Mouse (Mus musculus): ENCODE results near the gene Dis3l. TPM values are rescaled to one million over a fixed set of nuclear protein-coding genes. Genes with fewer than 3 reads are reported as not detected.

Dis3l gene
- 0.39 and 0.47 TPM in 2 replicates for polyA plus RNA-seq (2012)

GRCm38 (mm10) chr9:64341254-64341566 lies at the start of gene Dis3l:
Gene Dis3l, minus strand, starts transcription at chr9:64341288.
- peaks cover 32% of the 10 kb centered on the region for H3K4me1 ChIP-seq (ENCODE audit: control insufficient read depth)
- no peaks in the 10 kb centered on the region for H3K9me3 ChIP-seq (ENCODE audit: control insufficient read depth, low read length)
- peak within 1 kb of the TSS; percentile 93 for H3K4me3 ChIP-seq (replicated peaks)
- no peak for TF ChIP-seq GATA1 (IDR thresholded peaks at IDR 0.05; ENCODE audit: low read length)
- TF ChIP-seq TAL1 (IDR thresholded peaks at IDR 0.05; ENCODE audit: low read length) = no peak
- H3K27me3 ChIP-seq (ENCODE audit: control insufficient read depth) = no peaks in the 10 kb centered on the region
- peaks cover 13% of the 10 kb centered on the region for H3K36me3 ChIP-seq (ENCODE audit: control insufficient read depth)

- Histone ChIP-seq H3K4me3 (replicated peaks) (no peak overlapping the region), H3K27me3 (ENCODE audit: control insufficient read depth) (peaks cover 57% of the 10 kb centered on the region), H3K36me3 (ENCODE audit: control insufficient read depth) (no peaks in the 10 kb centered on the region)
Measured at GRCm38 (mm10) chr9:64389576-64390292, 48.6 kb upstream of the Dis3l start.

DNA sequence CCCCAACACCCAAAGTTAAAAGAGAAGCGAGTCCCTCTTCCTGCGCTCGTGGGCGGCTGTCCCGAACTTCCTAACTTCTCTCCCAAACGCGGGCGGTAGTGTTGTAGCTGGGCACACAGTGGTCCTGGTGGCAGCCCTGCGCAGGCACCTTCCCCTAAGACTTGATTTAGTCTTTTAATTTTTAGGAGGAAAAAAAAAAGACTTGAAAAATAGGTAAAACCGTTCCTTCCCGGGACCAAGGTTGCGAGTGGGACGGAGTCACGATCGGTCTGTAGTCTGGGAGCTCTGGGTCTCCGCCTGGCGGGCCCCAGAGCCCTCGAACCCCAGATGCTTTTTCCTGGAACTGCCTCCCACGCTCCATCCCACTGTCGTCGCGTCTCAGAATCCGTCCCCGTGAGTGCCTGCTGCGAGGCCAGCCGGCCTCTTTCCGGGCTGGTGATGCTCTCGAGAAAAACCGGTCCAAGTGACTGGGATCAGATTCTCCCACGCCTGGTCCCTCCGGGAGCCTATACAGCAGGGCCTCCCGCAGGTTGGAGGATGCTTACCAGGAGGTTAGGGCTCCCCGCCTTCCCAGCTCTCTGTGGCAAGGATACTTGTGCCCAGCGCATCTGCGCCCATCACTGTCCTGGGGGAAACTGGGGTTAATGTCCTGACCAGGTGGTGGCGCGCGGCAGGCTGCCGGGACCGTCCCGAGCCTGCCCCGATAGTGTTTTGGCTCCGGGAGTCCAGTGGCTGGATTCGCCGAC lies 45.6 kb upstream of the Dis3l start:
- Histone ChIP-seq H3K4me1 (ENCODE audit: control insufficient read depth) (no peaks in the 10 kb centered on the region), H3K9me3 (ENCODE audit: control insufficient read depth, low read length) (no peaks in the 10 kb centered on the region; the same call in 1 of the 2 replicates), H3K27me3 (ENCODE audit: control insufficient read depth) (peaks cover 82% of the 10 kb centered on the region), H3K36me3 (ENCODE audit: control insufficient read depth) (no peaks in the 10 kb centered on the region), H3K4me3 (replicated peaks) (no peak overlapping the region)
- TF ChIP-seq TAL1 (IDR thresholded peaks at IDR 0.05; ENCODE audit: low read length) = no peak
- TF ChIP-seq GATA1 (IDR thresholded peaks at IDR 0.05; ENCODE audit: low read length) = no peak

More at GRCm38 (mm10) chr9:64389576-64390292, 48.6 kb upstream of the Dis3l start:
- TF ChIP-seq GATA1 (IDR thresholded peaks at IDR 0.05; ENCODE audit: low read length) = no peak
- TF ChIP-seq TAL1 (IDR thresholded peaks at IDR 0.05; ENCODE audit: low read length) = no peak
- Histone ChIP-seq H3K9me3 (ENCODE audit: control insufficient read depth, low read length) (no peaks in the 10 kb centered on the region; the same call in 1 of the 2 replicates), H3K4me1 (ENCODE audit: control insufficient read depth) (no peaks in the 10 kb centered on the region)

- no peak for TF ChIP-seq GATA1 (IDR thresholded peaks at IDR 0.05; ENCODE audit: low read length)
- no peak for TF ChIP-seq TAL1 (IDR thresholded peaks at IDR 0.05; ENCODE audit: low read length)
- Histone ChIP-seq H3K27me3 (ENCODE audit: control insufficient read depth) (peaks cover 80% of the 10 kb centered on the region), H3K4me1 (ENCODE audit: control insufficient read depth) (no peaks in the 10 kb centered on the region), H3K4me3 (replicated peaks) (no peak within 1 kb of the TSS), H3K9me3 (ENCODE audit: control insufficient read depth, low read length) (no peaks in the 10 kb centered on the region; the same call in 1 of the 2 replicates), H3K36me3 (ENCODE audit: control insufficient read depth) (no peaks in the 10 kb centered on the region)
Measured at GRCm38 (mm10) chr9:64385511-64386465, 44.7 kb upstream of the Dis3l start, which contains the start of gene Megf11. Gene Megf11, plus strand, starts transcription at chr9:64385626.

GRCm38 (mm10) chr9:64383021-64383788 lies 42.1 kb upstream of the Dis3l start:
- no peaks in the 10 kb centered on the region for H3K4me1 ChIP-seq (ENCODE audit: control insufficient read depth)
- TF ChIP-seq GATA1 (IDR thresholded peaks at IDR 0.05; ENCODE audit: low read length) (no peak), TAL1 (IDR thresholded peaks at IDR 0.05; ENCODE audit: low read length) (no peak)
- H3K36me3 ChIP-seq (ENCODE audit: control insufficient read depth) = no peaks in the 10 kb centered on the region
- H3K4me3 ChIP-seq (replicated peaks) = no peak overlapping the region
- peaks cover 59% of the 10 kb centered on the region for H3K27me3 ChIP-seq (ENCODE audit: control insufficient read depth)
- no peaks in the 10 kb centered on the region; the same call in 1 of the 2 replicates for H3K9me3 ChIP-seq (ENCODE audit: control insufficient read depth, low read length)

DNA sequence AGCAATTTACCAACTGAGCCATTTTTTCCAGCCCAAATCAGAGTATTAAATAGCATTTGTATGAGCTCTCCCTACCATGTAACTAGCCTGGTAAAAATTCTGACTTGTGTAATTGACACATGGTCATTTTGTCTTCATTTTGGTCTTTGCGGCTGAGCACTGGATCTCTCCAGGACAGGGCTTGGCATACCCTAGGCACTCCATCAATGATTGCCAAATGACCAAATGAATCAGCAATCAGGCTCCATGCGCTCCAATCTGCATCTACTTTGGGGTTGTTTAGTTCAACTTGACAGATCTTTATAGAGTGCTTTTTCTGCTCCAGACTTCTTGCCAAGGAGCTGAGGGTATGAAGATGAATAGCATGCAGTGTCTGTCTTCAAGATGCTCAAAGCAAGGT lies 35.3 kb upstream of the Dis3l start:
- H3K27me3 ChIP-seq (ENCODE audit: control insufficient read depth) = peaks cover 5% of the 10 kb centered on the region; the same call in 1 of the 2 replicates
- H3K9me3 ChIP-seq (ENCODE audit: control insufficient read depth, low read length) = peaks cover 2% of the 10 kb centered on the region; the same call in 1 of the 2 replicates
- TF ChIP-seq GATA1 (IDR thresholded peaks at IDR 0.05; ENCODE audit: low read length) = no peak
- no peak for TF ChIP-seq TAL1 (IDR thresholded peaks at IDR 0.05; ENCODE audit: low read length)
- no peaks in the 10 kb centered on the region for H3K4me1 ChIP-seq (ENCODE audit: control insufficient read depth)
- no peak overlapping the region for H3K4me3 ChIP-seq (replicated peaks)
- no peaks in the 10 kb centered on the region for H3K36me3 ChIP-seq (ENCODE audit: control insufficient read depth)

GRCm38 (mm10) chr9:64371305-64371819 lies 30.3 kb upstream of the Dis3l start:
- Histone ChIP-seq H3K4me3 (replicated peaks) (no peak overlapping the region), H3K27me3 (ENCODE audit: control insufficient read depth) (peaks cover 7% of the 10 kb centered on the region), H3K4me1 (ENCODE audit: control insufficient read depth) (no peaks in the 10 kb centered on the region), H3K36me3 (ENCODE audit: control insufficient read depth) (no peaks in the 10 kb centered on the region), H3K9me3 (ENCODE audit: control insufficient read depth, low read length) (peaks cover 2% of the 10 kb centered on the region; the same call in 1 of the 2 replicates)
- TF ChIP-seq GATA1 (IDR thresholded peaks at IDR 0.05; ENCODE audit: low read length) (no peak), TAL1 (IDR thresholded peaks at IDR 0.05; ENCODE audit: low read length) (no peak)

DNA sequence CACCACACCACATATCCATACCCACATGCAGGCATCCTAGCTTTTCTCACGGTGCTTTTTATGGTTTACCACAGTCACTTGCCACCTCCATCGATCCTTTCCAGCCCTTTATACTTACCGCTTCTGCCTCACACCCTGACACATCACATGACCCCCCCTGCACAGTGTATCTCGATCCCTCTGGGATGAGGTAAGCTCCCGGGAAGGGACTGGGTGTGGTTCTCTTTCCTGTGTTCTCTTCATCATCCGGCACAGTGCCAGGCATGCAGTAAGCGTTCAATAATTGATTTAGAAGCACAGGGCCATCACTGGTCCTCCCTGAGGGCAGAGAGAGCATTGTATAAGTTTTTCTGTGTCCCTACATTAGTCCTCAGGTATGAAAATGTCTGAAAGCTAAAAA lies 28.8 kb upstream of the Dis3l start:
- TF ChIP-seq GATA1 (IDR thresholded peaks at IDR 0.05; ENCODE audit: low read length) = no peak
- TF ChIP-seq TAL1 (IDR thresholded peaks at IDR 0.05; ENCODE audit: low read length) = no peak
- Histone ChIP-seq H3K9me3 (ENCODE audit: control insufficient read depth, low read length) (peaks cover 2% of the 10 kb centered on the region; the same call in 1 of the 2 replicates), H3K27me3 (ENCODE audit: control insufficient read depth) (peaks cover 7% of the 10 kb centered on the region), H3K4me1 (ENCODE audit: control insufficient read depth) (no peaks in the 10 kb centered on the region), H3K36me3 (ENCODE audit: control insufficient read depth) (no peaks in the 10 kb centered on the region), H3K4me3 (replicated peaks) (no peak overlapping the region)
